Mouse (Mus musculus) brain, embryonic 14.5 days (tissue): ENCODE results near the gene Map3k12.

Experiments
- CTCF ChIP-seq: fragments of 200-500 bp; IDR thresholded peaks from 2 replicates; pipeline ENCODE4 v1.5.1; 2012; ENCODE audit warnings: inconsistent platforms, mild to moderate bottlenecking, moderate library complexity, borderline replicate concordance; ENCODE audit not compliant: insufficient read depth, insufficient read length; ENCODE audit errors: extremely low read depth
- POLR2A ChIP-seq: fragments of 200-500 bp; IDR thresholded peaks from 2 replicates; pipeline ENCODE4 v1.6.1; 2012; ENCODE audit warnings: mild to moderate bottlenecking, inconsistent platforms, borderline replicate concordance; ENCODE audit not compliant: poor library complexity, insufficient read depth, insufficient read length, severe bottlenecking; ENCODE audit errors: extremely low read depth

GRCm38 (mm10) chr15:102460409-102460808, 56.5 kb downstream of the Map3k12 start:
- no peak for TF ChIP-seq POLR2A
- no peak for TF ChIP-seq CTCF
